In the genomic region with DNA sequence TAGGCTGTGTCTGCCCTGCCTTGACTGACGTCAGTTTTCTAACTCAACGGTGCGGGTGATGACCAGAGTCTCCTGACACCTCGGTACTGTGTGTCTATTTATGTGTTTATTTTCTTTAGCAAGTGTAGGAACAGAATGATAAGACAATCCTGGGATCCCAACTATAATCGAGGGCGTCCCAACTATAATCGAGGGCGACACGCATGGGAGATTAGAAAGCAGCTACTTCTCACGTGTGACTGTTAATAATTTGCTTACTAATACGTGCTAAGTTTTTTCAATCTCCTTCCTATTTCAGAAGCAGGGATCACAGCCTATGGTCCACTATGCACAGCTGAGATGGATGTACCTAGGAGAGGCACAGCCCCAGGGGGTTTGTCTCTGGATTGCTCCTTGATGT, we compare ENCODE assay signal across 5 mouse cellular contexts.
"Had no signal": no experiment of that assay in that cellular context is flagged by ENCODE, and none has a peak within 500 bp of the region (broad histone marks: within the 10 kb centered on the region; RNA-seq: fewer than 3 reads in every experiment).

No protein-coding gene starts in this region.

- DNase-seq: kidney, postnatal 14 days; layer of hippocampus, postnatal 36 days; lung, adult 18-20 months; retina, postnatal 1 day; right cerebral cortex, postnatal 25 days had no signal
